Mouse (Mus musculus) CH12.LX (cell line): ENCODE data around the gene Tmem50b.
A peak's percentile ranks its signal among the peaks of the same experiment; 100 is the strongest.

Experiments
- CHD2 ChIP-seq: IDR thresholded peaks from 2 replicates; pipeline ENCODE4 v1.6.1; 2011; ENCODE audit warnings: low read length, improper control_type of control experiment
- CTCF ChIP-seq, 2 experiments: IDR thresholded peaks in 1 of 2; conservative IDR thresholded peaks in 1 of 2; 2 replicates each; pipeline ENCODE4 v1.5.1; 2011 to 2012; ENCODE audit warnings: low read depth in 2 of 2, low read length in 2 of 2, improper control_type of control experiment in 1 of 2, inconsistent platforms in 1 of 2, mild to moderate bottlenecking in 1 of 2, moderate library complexity in 1 of 2
- E2F4 ChIP-seq: IDR thresholded peaks from 2 replicates; pipeline ENCODE4 v1.6.1; 2011; ENCODE audit warnings: low read depth, low read length, improper control_type of control experiment; ENCODE audit not compliant: insufficient replicate concordance
- ELF1 ChIP-seq: IDR thresholded peaks from 2 replicates; pipeline ENCODE4 v1.6.1; 2014; ENCODE audit warnings: low read depth, mild to moderate bottlenecking, inconsistent platforms, low read length, improper control_type of control experiment
- EP300 ChIP-seq: IDR thresholded peaks from 2 replicates; pipeline ENCODE4 v1.6.1; 2011; ENCODE audit warnings: low read length, improper control_type of control experiment
- MAFK ChIP-seq: IDR thresholded peaks from 2 replicates; pipeline ENCODE4 v1.6.1; 2011; ENCODE audit warnings: low read length, improper control_type of control experiment; ENCODE audit not compliant: insufficient replicate concordance
- MEF2A ChIP-seq: IDR thresholded peaks from 2 replicates; pipeline ENCODE4 v1.6.1; 2014; ENCODE audit warnings: low read depth, mild to moderate bottlenecking, inconsistent platforms, low read length, improper control_type of control experiment, borderline replicate concordance
- MXI1 ChIP-seq: IDR thresholded peaks from 2 replicates; pipeline ENCODE4 v1.6.1; 2011; ENCODE audit warnings: mild to moderate bottlenecking, low read depth, low read length, improper control_type of control experiment
- MYC ChIP-seq: IDR thresholded peaks from 2 replicates; pipeline ENCODE4 v1.6.1; 2011; ENCODE audit warnings: low read depth, mild to moderate bottlenecking, improper control_type of control experiment, low read length
- PAX5 ChIP-seq: IDR thresholded peaks from 2 replicates; pipeline ENCODE4 v1.6.1; 2012; ENCODE audit warnings: low read length, inconsistent platforms, mixed read lengths
- POLR2A ChIP-seq: IDR thresholded peaks from 2 replicates; pipeline ENCODE4 v1.6.1; 2011; ENCODE audit warnings: low read depth, mild to moderate bottlenecking, improper control_type of control experiment, low read length
- TBP ChIP-seq: conservative IDR thresholded peaks from 2 replicates; pipeline ENCODE4 v1.6.1; 2011; ENCODE audit warnings: low read depth, low read length, improper control_type of control experiment
- TCF12 ChIP-seq: IDR thresholded peaks from 2 replicates; pipeline ENCODE4 v1.6.1; 2014; ENCODE audit warnings: low read depth, mild to moderate bottlenecking, inconsistent platforms, low read length, improper control_type of control experiment

DNA sequence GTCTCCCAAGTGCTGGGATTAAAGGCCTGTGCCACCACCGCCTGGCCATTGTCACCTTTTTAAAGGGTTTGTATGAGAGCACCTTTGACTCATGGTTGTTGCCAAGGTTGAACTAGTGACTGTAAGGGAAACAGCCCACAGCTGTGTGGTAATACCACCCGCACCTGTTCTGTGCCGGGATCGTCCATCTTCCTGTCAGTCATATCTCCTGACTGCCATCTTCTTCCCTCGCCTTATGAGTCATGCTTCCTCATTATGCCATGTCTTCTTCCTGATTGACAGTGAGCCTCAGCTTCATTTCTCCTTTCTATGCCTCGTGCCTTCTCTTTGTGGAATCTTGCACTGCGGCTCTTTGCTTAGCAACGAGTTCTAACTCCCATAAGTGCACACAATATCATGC lies 9.4 kb upstream of the Tmem50b start:
- TF ChIP-seq E2F4, result no peak
- no peak for TF ChIP-seq POLR2A
- no peak for TF ChIP-seq CTCF (conservative IDR thresholded peaks at IDR 0.05 in 1 of 2, IDR thresholded peaks at IDR 0.05 in 1 of 2; ENCODE audit: low read depth in 2 of 2, low read length in 2 of 2)
- TF ChIP-seq PAX5, result no peak
- no peak for TF ChIP-seq MAFK
- no peak for TF ChIP-seq MEF2A
- no peak for TF ChIP-seq MXI1
- no peak for TF ChIP-seq ELF1
- 0 out of 2 replicates have a peak, but pooled peaks have one; percentile 27 for TF ChIP-seq EP300
- no peak for TF ChIP-seq CHD2
- TF ChIP-seq MYC, result no peak
- TF ChIP-seq TCF12, result no peak
- TF ChIP-seq TBP, result no peak
